Mouse (Mus musculus) midbrain, embryonic 16.5 days (tissue): Measurements from ENCODE around the gene Cops9. TPM values are rescaled to one million over a fixed set of nuclear protein-coding genes. Genes with fewer than 3 reads are reported as not detected.

Experiments used
- ATAC-seq: fragments of 200-750 bp; cut with Nextera tagmentation; 2 replicates; pipeline ENCODE4 v1.8.0; 2017; ENCODE audit warnings: moderate TSS enrichment
- H3K27ac ChIP-seq: fragments of 300-500 bp; sonication (generic); 2 replicates; pipeline ENCODE4 v1.5.1; 2014; ENCODE audit warnings: mild to moderate bottlenecking, low read length, mixed read lengths
- H3K27me3 ChIP-seq: fragments of 300-500 bp; sonication (generic); 2 replicates; pipeline ENCODE4 v1.6.1; 2014; ENCODE audit warnings: low read depth, low read length, mixed read lengths; ENCODE audit not compliant: control insufficient read depth, insufficient read depth
- H3K36me3 ChIP-seq: fragments of 300-500 bp; sonication (generic); 2 replicates; pipeline ENCODE4 v1.6.1; 2014; ENCODE audit warnings: mild to moderate bottlenecking, low read length, moderate library complexity, mixed read lengths; ENCODE audit not compliant: control insufficient read depth, insufficient read depth
- H3K4me1 ChIP-seq: fragments of 300-500 bp; sonication (generic); 2 replicates; pipeline ENCODE4 v1.6.1; 2014; ENCODE audit warnings: mild to moderate bottlenecking, low read length, mixed read lengths; ENCODE audit not compliant: control insufficient read depth, insufficient read depth
- H3K4me2 ChIP-seq: fragments of 300-500 bp; sonication (generic); 2 replicates; pipeline ENCODE4 v1.6.1; 2014; ENCODE audit warnings: mild to moderate bottlenecking, low read length, mixed read lengths
- H3K4me3 ChIP-seq: fragments of 300-500 bp; sonication (generic); 2 replicates; pipeline ENCODE4 v1.5.1; 2014; ENCODE audit warnings: low read depth, mild to moderate bottlenecking, low read length, moderate library complexity, mixed read lengths
- H3K9ac ChIP-seq: fragments of 300-500 bp; sonication (generic); 2 replicates; pipeline ENCODE4 v1.6.1; 2014; ENCODE audit warnings: low read depth, low read length, mixed read lengths
- H3K9me3 ChIP-seq: fragments of 300-500 bp; sonication (generic); replicated peaks from 2 replicates; pipeline ENCODE4 v1.6.1; 2014; ENCODE audit warnings: mild to moderate bottlenecking, low read length, mixed read lengths; ENCODE audit not compliant: control insufficient read depth, poor library complexity, severe bottlenecking
- WGBS: fragments of 180-500 bp; shearing (Covaris S2); extraction: QIAGEN DNeasy Blood & Tissue Kit; methylation state at CpG from one replicate; pipeline ENCODE4 v1.1.7; 2014; 5-methylcytosine and 5-hydroxymethylcytosine counted together
- polyA plus RNA-seq: library from polyadenylated mRNA; unstranded; fragments of >200 nt; fragmentation: Nextera tagmentation; extraction: Ambion mirVana; gene quantifications from 2 replicates; pipeline ENCODE4 v1.2.1, GENCODE M21; 2015

The Cops9 gene
- 492 and 521 TPM in 2 replicates for polyA plus RNA-seq

GRCm38 (mm10) chr1:92641514-92642272 lies at the start of gene Cops9:
TSS of gene Cops9 (minus strand) at chr1:92641985.
- Histone ChIP-seq H3K9ac (peak within 1 kb of the TSS; percentile 97), H3K27me3 (no peaks in the 10 kb centered on the region), H3K27ac (peak within 1 kb of the TSS; percentile 83), H3K4me3 (peak within 1 kb of the TSS; percentile 87), H3K36me3 (peaks cover 8% of the 10 kb centered on the region), H3K4me2 (peak within 1 kb of the TSS; percentile 95), H3K4me1 (peaks cover 19% of the 10 kb centered on the region), H3K9me3 (no peaks in the 10 kb centered on the region)
- WGBS = 2% methylated on average over 50 of the region's 50 CpGs
- peak; percentile 95 for ATAC-seq

GRCm38 (mm10) chr1:92691166-92691844 lies 49.5 kb upstream of the Cops9 start:
- H3K4me3 ChIP-seq = no peak overlapping the region
- no peak overlapping the region for H3K4me2 ChIP-seq
- ATAC-seq = no peak
- H3K4me1 ChIP-seq = no peaks in the 10 kb centered on the region
- no peak overlapping the region for H3K9ac ChIP-seq
- WGBS = 86% methylated on average over 3 of the region's 3 CpGs
- no peaks in the 10 kb centered on the region for H3K36me3 ChIP-seq
- no peaks in the 10 kb centered on the region for H3K27me3 ChIP-seq
- no peak overlapping the region for H3K27ac ChIP-seq
- no peaks in the 10 kb centered on the region for H3K9me3 ChIP-seq

DNA sequence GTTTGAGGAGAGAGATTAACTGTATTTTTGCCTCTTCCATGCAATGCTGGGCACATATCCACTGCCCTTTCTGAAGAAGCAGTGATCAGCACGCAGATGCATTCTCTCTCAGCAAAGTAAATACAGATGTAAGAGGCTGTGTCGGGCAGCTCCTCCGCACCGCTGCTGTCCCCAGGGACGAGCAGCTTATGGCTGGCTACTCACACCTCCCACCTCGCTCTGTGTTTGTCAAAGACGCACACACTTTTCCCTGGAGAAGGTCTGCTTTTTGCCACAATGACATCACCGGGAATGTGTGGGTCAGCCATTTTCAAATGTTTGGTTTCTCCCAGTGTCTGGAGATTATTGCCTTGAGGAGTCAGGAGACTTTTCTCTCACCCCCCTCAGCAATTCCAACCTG lies 45.2 kb upstream of the Cops9 start:
- no peak for ATAC-seq
- no peak overlapping the region for H3K4me2 ChIP-seq
- WGBS = 47% methylated on average over 8 of the region's 8 CpGs
- no peaks in the 10 kb centered on the region for H3K9me3 ChIP-seq
- no peaks in the 10 kb centered on the region for H3K27me3 ChIP-seq
- no peaks in the 10 kb centered on the region for H3K36me3 ChIP-seq
- H3K4me3 ChIP-seq = no peak overlapping the region
- no peak overlapping the region for H3K27ac ChIP-seq
- H3K9ac ChIP-seq = no peak overlapping the region
- no peaks in the 10 kb centered on the region for H3K4me1 ChIP-seq

- ATAC-seq = no peak
- Histone ChIP-seq H3K27me3 (no peaks in the 10 kb centered on the region), H3K4me1 (peaks cover 4% of the 10 kb centered on the region), H3K4me3 (no peak overlapping the region), H3K9ac (no peak overlapping the region), H3K36me3 (no peaks in the 10 kb centered on the region), H3K27ac (no peak overlapping the region), H3K4me2 (no peak overlapping the region), H3K9me3 (no peaks in the 10 kb centered on the region)
- WGBS = 92% methylated on average over 8 of the region's 8 CpGs
Measured at GRCm38 (mm10) chr1:92683151-92683550, 41.4 kb upstream of the Cops9 start.

- 16% methylated on average over 16 of the region's 16 CpGs for WGBS
- H3K9ac ChIP-seq = no peak overlapping the region
Measured at GRCm38 (mm10) chr1:92680668-92681603, 39.2 kb upstream of the Cops9 start.

DNA sequence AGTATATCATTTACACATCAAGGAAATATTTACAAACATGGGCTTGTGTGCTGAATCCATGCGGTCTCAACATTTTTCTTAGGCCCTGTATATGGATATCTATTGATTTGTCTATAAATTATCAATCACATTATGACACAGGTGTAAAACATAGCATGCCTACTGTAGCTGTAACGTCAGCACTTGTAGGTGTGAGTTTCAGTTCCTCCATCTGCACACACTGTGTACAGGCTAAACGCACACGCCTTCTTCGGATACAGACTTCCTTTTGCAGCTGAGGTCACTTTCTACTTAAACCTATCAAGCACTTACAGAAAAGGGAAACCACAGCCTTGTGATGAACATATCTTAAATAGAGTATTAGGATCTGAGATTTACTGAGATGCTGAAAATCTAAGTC lies 37.0 kb upstream of the Cops9 start:
- 96% methylated on average over 5 of the region's 5 CpGs for WGBS
- Histone ChIP-seq H3K4me3 (no peak overlapping the region), H3K4me2 (no peak overlapping the region), H3K9me3 (no peaks in the 10 kb centered on the region), H3K27me3 (no peaks in the 10 kb centered on the region), H3K4me1 (peaks cover 4% of the 10 kb centered on the region), H3K27ac (no peak overlapping the region), H3K9ac (no peak overlapping the region), H3K36me3 (no peaks in the 10 kb centered on the region)
- ATAC-seq = no peak

More at GRCm38 (mm10) chr1:92680668-92681603, 39.2 kb upstream of the Cops9 start:
- H3K9me3 ChIP-seq = no peaks in the 10 kb centered on the region
- no peaks in the 10 kb centered on the region for H3K36me3 ChIP-seq
- peak overlapping the region; percentile 14; the same call in 1 of the 2 replicates for H3K4me2 ChIP-seq
- no peak for ATAC-seq
- no peaks in the 10 kb centered on the region for H3K27me3 ChIP-seq
- H3K27ac ChIP-seq = no peak overlapping the region
- H3K4me1 ChIP-seq = peaks cover 4% of the 10 kb centered on the region
- H3K4me3 ChIP-seq = no peak overlapping the region

GRCm38 (mm10) chr1:92676676-92676975 lies 34.8 kb upstream of the Cops9 start:
- Histone ChIP-seq H3K4me3 (no peak overlapping the region), H3K27me3 (no peaks in the 10 kb centered on the region), H3K9me3 (no peaks in the 10 kb centered on the region), H3K27ac (no peak overlapping the region), H3K9ac (no peak overlapping the region), H3K36me3 (no peaks in the 10 kb centered on the region), H3K4me2 (no peak overlapping the region), H3K4me1 (peaks cover 4% of the 10 kb centered on the region)
- ATAC-seq = no peak
- 85% methylated on average over 3 of the region's 3 CpGs for whole genome bisulfite sequencing

DNA sequence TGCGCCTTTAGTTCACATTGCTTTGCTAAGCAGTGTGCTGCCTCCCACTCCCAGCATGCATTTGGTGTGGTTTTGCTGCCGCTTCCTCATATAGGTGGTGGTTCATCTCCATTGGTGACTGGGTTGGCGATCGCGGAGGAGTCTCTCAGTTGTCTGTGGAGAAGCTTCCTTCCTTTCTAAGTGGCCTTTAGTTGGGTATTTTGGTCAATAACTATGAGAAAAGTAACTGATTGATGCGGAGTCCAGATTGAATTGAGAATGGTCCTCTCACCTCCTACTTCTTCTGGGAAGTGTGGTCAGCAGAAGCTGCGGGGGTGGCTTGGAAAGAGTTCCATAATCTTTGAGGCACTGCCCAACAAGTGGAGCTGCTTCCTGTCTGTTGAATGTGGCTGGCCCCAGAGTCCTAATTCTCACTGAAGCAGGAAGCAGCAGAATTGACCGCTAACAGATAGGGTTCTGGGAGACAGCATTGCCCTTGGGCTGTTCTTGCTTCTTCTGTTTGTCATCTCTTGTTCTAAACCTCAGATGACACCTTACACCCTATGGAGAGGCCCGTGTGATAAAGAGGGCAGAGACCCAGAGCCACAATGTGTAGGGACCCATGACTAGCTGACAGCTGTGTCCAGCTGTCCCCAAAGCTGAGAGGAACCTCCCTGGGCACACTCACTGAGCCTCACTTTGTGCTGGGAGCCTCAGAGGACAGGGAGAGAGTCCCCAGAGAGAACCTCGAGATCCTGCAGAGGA lies 34.3 kb upstream of the Cops9 start:
- Histone ChIP-seq H3K27me3 (no peaks in the 10 kb centered on the region), H3K4me1 (peaks cover 4% of the 10 kb centered on the region), H3K27ac (no peak overlapping the region), H3K9me3 (no peaks in the 10 kb centered on the region), H3K4me3 (no peak overlapping the region), H3K36me3 (no peaks in the 10 kb centered on the region), H3K9ac (no peak overlapping the region), H3K4me2 (no peak overlapping the region)
- 86% methylated on average over 10 of the region's 10 CpGs for WGBS
- ATAC-seq = no peak
